Mouse (Mus musculus) heart, embryonic 14.5 days (tissue): ENCODE measurements at regions not wholly inside any gene's neighbourhood (a gene's known extent, or its start where the extent isn't known, plus 50 kb on each side); places are given as distances from the start of the nearest gene placed in this dataset.

ENCODE experiments used
- ATAC-seq: fragments of 200-750 bp; cut with Nextera tagmentation; 2 replicates; pipeline ENCODE4 v1.8.0; 2017; ENCODE audit warnings: low read depth, moderate TSS enrichment; ENCODE audit not compliant: insufficient number of reproducible peaks, insufficient read depth, low FRiP score
- H3K27ac ChIP-seq, 2 experiments: fragments of 200-500 bp in 1 of 2; fragments of 300-500 bp in 1 of 2; sonication (generic) in 1 of 2; replicated peaks in 1 of 2; 2 replicates each; pipeline ENCODE4 v1.5.1; 2012 to 2014; ENCODE audit warnings: low read depth in 2 of 2, low read length in 2 of 2, control low read depth in 1 of 2, mild to moderate bottlenecking in 1 of 2, mixed read lengths in 1 of 2; ENCODE audit not compliant: control insufficient read depth in 1 of 2, insufficient read depth in 1 of 2
- H3K27me3 ChIP-seq: fragments of 300-500 bp; sonication (generic); 2 replicates; pipeline ENCODE4 v1.6.1; 2014; ENCODE audit warnings: mild to moderate bottlenecking, low read length, control low read depth; ENCODE audit not compliant: control insufficient read depth, insufficient read depth
- H3K36me3 ChIP-seq: fragments of 300-500 bp; sonication (generic); 2 replicates; pipeline ENCODE4 v1.6.1; 2014; ENCODE audit warnings: mild to moderate bottlenecking, control low read depth, low read length, mixed read lengths; ENCODE audit not compliant: control insufficient read depth, insufficient read depth
- H3K4me1 ChIP-seq, 2 experiments: fragments of 200-500 bp in 1 of 2; fragments of 300-500 bp in 1 of 2; sonication (generic) in 1 of 2; 2 replicates each; pipeline ENCODE4 v1.6.1; 2012 to 2014; ENCODE audit warnings: low read length in 2 of 2, control low read depth in 1 of 2, mixed read lengths in 1 of 2; ENCODE audit not compliant: control insufficient read depth in 2 of 2, insufficient read depth in 2 of 2
- H3K4me2 ChIP-seq: fragments of 300-500 bp; sonication (generic); 2 replicates; pipeline ENCODE4 v1.6.1; 2014; ENCODE audit warnings: mild to moderate bottlenecking, low read length
- H3K4me3 ChIP-seq, 2 experiments: fragments of 200-500 bp in 1 of 2; fragments of 300-500 bp in 1 of 2; sonication (generic) in 1 of 2; 2 replicates each; pipeline ENCODE4 v1.5.1; 2012 to 2014; ENCODE audit warnings: low read length in 2 of 2, mild to moderate bottlenecking in 2 of 2, control low read depth in 1 of 2, low read depth in 1 of 2, moderate library complexity in 1 of 2; ENCODE audit not compliant: control insufficient read depth in 1 of 2, insufficient read depth in 1 of 2
- H3K9ac ChIP-seq: fragments of 300-500 bp; sonication (generic); 2 replicates; pipeline ENCODE4 v1.6.1; 2014; ENCODE audit warnings: mild to moderate bottlenecking, low read length
- H3K9me3 ChIP-seq: fragments of 300-500 bp; sonication (generic); 2 replicates; pipeline ENCODE4 v1.6.1; 2016; ENCODE audit warnings: low read length, control low read depth; ENCODE audit not compliant: control insufficient read depth
- WGBS: fragments of 180-500 bp; shearing (Covaris S2); extraction: QIAGEN DNeasy Blood & Tissue Kit; methylation state at CpG from one replicate; pipeline ENCODE4 v1.1.7; 2014; 5-methylcytosine and 5-hydroxymethylcytosine counted together

DNA sequence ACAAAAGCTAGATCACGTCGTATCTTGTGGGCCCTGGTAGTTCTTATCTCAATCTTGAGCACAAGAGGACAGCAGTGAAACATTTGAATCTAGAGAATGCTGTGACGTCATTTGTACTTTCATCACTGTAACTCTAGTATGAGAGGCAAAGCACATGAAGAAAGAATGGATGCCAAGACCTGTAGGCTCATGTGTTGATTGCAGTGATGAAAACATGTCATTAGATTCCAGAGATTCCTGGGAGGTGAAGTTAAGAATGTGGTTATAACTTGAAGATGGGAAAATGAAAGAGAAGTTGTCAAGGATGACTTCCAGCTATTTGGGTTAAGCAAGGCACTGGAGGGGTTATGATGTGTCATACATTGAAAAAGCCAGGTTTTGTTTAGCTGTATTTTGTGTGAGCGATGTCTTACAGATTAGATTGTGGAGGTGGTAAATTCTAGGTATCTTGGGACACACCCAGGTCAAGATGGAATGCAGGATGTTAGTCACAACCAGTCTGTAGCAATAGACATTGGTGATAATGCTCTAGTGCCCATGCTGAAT, 221.7 kb downstream of the Nr2f2 start:
- no peak for ATAC-seq
- Histone ChIP-seq H3K9ac (no peak overlapping the region), H3K9me3 (no peaks in the 10 kb centered on the region), H3K36me3 (no peaks in the 10 kb centered on the region), H3K4me2 (no peak overlapping the region), H3K27ac (no peak overlapping the region), H3K4me3 (no peak overlapping the region), H3K4me1 (no peaks in the 10 kb centered on the region), H3K27me3 (no peaks in the 10 kb centered on the region)
- 38% methylated on average over 4 of the region's 4 CpGs for WGBS

DNA sequence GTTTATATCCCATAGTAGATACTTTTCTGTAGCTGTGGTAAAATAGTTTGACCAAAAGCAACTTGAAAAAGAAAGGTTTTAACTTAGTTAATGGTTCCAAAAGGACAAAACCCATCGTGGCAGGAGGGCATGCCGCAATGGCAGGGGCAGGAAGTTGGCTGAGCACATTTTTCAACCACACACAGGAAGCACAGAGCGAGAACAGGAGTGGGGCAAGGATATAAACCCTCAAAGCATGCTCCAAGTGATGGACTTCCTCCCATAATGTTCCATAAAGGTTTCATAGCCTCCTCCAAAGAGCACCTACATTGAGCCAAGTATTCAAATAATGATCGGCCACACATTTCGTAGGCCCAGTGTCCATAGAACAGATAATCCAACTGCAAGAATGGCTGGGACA, 229.7 kb downstream of the Nr2f2 start:
- no peak overlapping the region for H3K4me2 ChIP-seq
- H3K4me3 ChIP-seq = no peak overlapping the region
- no peaks in the 10 kb centered on the region for H3K36me3 ChIP-seq
- H3K27me3 ChIP-seq = no peaks in the 10 kb centered on the region
- no peaks in the 10 kb centered on the region for H3K9me3 ChIP-seq
- H3K9ac ChIP-seq = no peak overlapping the region
- 81% methylated on average over 5 of the region's 5 CpGs for WGBS
- no peaks in the 10 kb centered on the region for H3K4me1 ChIP-seq
- no peak for ATAC-seq
- no peak overlapping the region for H3K27ac ChIP-seq

DNA sequence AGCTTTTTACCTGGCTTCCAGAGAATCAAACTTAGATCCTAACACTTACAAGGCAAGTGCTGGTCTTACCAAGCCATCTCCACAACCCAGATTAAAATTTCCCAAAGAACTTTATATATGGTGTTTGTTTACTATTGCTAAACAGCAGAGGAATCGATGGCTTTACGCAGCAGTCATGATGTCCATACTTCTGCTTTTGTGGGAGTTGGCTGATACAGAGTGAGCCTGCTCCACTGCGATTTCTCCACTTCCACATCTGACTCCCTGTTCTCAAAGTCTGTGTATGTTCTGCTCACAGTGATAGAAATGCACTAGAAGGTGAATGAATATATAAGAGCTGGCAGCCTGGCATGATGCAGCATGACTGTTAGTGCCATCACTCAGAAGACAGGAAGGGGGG, 231.1 kb downstream of the Nr2f2 start:
- H3K36me3 ChIP-seq = no peaks in the 10 kb centered on the region
- H3K4me1 ChIP-seq = no peaks in the 10 kb centered on the region
- H3K4me2 ChIP-seq = no peak overlapping the region
- H3K27me3 ChIP-seq = no peaks in the 10 kb centered on the region
- H3K9ac ChIP-seq = no peak overlapping the region
- H3K27ac ChIP-seq = no peak overlapping the region
- WGBS = 91% methylated on average over 3 of the region's 3 CpGs
- no peaks in the 10 kb centered on the region for H3K9me3 ChIP-seq
- H3K4me3 ChIP-seq = no peak overlapping the region
- no peak for ATAC-seq

DNA sequence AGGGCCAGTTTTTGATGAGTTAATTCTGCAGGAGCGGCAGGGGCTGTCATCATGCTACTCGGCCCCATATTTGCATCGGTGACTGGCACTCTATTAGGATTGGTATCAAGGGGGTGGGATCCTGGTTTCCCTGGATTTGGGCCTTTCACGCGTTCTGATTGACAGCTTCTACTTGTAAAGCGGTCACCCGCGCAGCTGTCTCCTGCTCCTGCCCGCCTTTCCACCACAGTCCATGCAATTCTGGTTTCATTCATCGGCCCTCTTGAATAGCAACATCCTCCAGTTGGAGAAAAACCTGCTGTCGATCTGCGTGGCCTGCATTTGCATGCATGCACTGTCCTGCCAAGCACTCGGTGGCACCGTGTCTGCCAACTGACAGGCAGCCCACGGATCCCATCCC, 236.6 kb downstream of the Nr2f2 start:
- H3K27ac ChIP-seq = no peak overlapping the region
- no peaks in the 10 kb centered on the region for H3K36me3 ChIP-seq
- H3K9ac ChIP-seq = no peak overlapping the region
- no peaks in the 10 kb centered on the region for H3K27me3 ChIP-seq
- no peak overlapping the region for H3K4me2 ChIP-seq
- 80% methylated on average over 15 of the region's 15 CpGs for WGBS
- no peaks in the 10 kb centered on the region for H3K4me1 ChIP-seq
- no peaks in the 10 kb centered on the region for H3K9me3 ChIP-seq
- no peak overlapping the region for H3K4me3 ChIP-seq
- ATAC-seq = no peak

DNA sequence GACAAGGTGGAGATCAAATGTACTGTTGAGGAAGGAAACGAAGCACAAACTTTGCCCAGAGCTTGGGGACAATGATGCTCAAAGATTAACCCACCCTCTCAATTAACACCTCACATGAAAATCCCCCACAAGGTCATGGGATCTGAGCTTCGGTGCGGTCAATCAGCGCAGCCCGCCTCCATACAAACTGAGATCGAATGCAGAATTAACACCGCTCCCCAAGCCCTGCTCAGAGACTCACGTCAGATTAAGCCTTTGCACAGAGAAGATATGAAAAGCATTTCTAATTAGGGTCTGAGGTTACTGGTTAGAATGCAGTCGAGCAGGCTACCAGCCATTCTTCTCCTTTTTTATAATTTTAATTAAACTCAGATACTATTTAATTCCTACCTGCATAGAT, 243.7 kb downstream of the Nr2f2 start:
- Histone ChIP-seq H3K9ac (no peak overlapping the region), H3K4me1 (0 out of 4 replicates have a peak, but pooled peaks cover 0 to 3% of the 10 kb centered on the region in 2 experiments), H3K27ac (no peak overlapping the region), H3K36me3 (no peaks in the 10 kb centered on the region), H3K9me3 (no peaks in the 10 kb centered on the region), H3K4me2 (no peak overlapping the region), H3K27me3 (peaks cover 9% of the 10 kb centered on the region), H3K4me3 (no peak overlapping the region)
- WGBS = 77% methylated on average over 9 of the region's 9 CpGs
- ATAC-seq = no peak

DNA sequence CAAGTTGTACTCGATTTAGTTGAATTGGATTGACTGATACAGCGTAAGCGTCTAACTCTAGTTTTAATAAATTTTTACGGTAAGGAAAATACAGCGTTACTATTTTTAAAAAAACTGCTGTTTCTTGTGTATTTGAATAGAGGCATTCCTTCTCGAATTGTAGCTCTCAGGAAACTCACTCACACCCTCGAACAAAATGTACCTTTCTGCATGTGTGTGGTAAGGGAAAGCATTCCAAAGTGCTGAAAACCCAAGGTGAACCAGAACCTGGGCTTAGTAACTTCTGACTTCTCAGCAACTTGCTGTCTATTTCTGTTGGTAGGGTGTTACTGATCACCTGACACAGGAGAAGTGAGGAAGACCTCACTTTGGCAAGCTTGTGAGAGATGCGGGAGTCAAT, 247.0 kb downstream of the Nr2f2 start:
- no peak for ATAC-seq
- Histone ChIP-seq H3K27me3 (peaks cover 23% of the 10 kb centered on the region), H3K27ac (no peak overlapping the region), H3K4me2 (no peak overlapping the region), H3K4me3 (no peak overlapping the region), H3K36me3 (no peaks in the 10 kb centered on the region), H3K4me1 (0 out of 4 replicates have a peak, but pooled peaks cover 0 to 3% of the 10 kb centered on the region in 2 experiments), H3K9ac (no peak overlapping the region), H3K9me3 (no peaks in the 10 kb centered on the region)
- WGBS = 77% methylated on average over 8 of the region's 8 CpGs

DNA sequence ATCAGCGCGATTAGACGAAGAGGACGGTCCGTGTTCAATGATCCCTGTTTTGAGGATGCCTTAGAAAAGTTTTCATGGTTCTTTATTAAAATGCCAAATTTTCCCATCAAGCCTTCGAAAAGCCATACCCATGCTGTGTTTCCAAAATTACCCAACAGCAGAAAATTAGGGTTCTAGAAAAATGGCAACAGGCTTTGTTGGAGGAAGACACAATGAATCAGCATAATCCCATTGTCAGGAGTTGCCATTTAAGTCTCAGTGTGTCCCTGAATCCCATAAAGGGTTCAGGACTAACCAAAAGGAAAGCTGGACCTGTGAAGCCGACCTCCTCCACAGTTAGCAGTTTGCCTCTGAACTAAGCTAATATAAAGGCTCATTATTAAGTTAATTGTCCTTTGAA, 247.6 kb downstream of the Nr2f2 start:
- no peaks in the 10 kb centered on the region for H3K36me3 ChIP-seq
- ATAC-seq = no peak
- H3K27me3 ChIP-seq = peaks cover 23% of the 10 kb centered on the region
- H3K9me3 ChIP-seq = no peaks in the 10 kb centered on the region
- H3K4me3 ChIP-seq = peak overlapping the region; percentile 9 to 37
- H3K27ac ChIP-seq = no peak overlapping the region
- WGBS = 34% methylated on average over 7 of the region's 7 CpGs
- 0 out of 4 replicates have a peak, but pooled peaks cover 0 to 3% of the 10 kb centered on the region in 2 experiments for H3K4me1 ChIP-seq
- no peak overlapping the region for H3K9ac ChIP-seq
- H3K4me2 ChIP-seq = peak overlapping the region; percentile 73
